Mouse (Mus musculus): ENCODE results near the gene Cd63.

DNA sequence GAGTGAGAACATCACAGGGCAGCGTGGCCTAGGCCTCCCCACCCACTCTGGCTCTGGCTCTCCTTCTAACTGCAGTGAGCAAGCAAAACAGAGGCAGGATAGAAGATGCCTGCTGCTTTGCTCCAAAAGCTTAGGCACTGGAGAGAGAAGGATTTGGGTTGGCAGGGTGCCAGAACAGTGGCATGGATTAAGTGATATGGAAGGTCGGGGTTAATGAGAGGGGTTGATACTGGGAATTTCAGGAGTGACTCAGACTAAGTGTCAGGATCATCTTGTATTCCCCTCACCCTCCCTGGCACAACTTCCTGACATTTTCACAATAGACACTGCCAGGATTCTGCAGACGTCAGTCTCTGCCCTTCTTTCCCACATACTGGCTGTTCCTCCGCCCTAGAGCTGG is 27.6 kb downstream of the Cd63 start:
- TF ChIP-seq CTCF (conservative IDR thresholded peaks at IDR 0.05 in 1 of 2, IDR thresholded peaks at IDR 0.05 in 1 of 2; ENCODE audit: low read depth in 2 of 2, low read length in 2 of 2) (no peak), POLR2A (IDR thresholded peaks at IDR 0.05; ENCODE audit: low read depth, low read length) (no peak), MAZ (IDR thresholded peaks at IDR 0.05; ENCODE audit: low read depth, low read length) (no peak), BHLHE40 (IDR thresholded peaks at IDR 0.05; ENCODE audit: low read depth, low read length) (no peak), MXI1 (IDR thresholded peaks at IDR 0.05; ENCODE audit: low read depth, low read length) (no peak), UBTF (IDR thresholded peaks at IDR 0.05; ENCODE audit: low read depth, low read length) (no peak), TCF12 (IDR thresholded peaks at IDR 0.05; ENCODE audit: low read depth, low read length) (no peak), EP300 (IDR thresholded peaks at IDR 0.05; ENCODE audit: low read length) (no peak), RCOR1 (conservative IDR thresholded peaks at IDR 0.05; ENCODE audit: low read depth, low read length) (no peak), ZNF384 (IDR thresholded peaks at IDR 0.05; ENCODE audit: low read depth, low read length) (no peak), MYC (IDR thresholded peaks at IDR 0.05; ENCODE audit: low read depth, low read length) (no peak), RAD21 (IDR thresholded peaks at IDR 0.05; ENCODE audit: low read depth, low read length) (no peak), HCFC1 (IDR thresholded peaks at IDR 0.05; ENCODE audit: low read depth, low read length) (no peak), NELFE (IDR thresholded peaks at IDR 0.05; ENCODE audit: low read depth, low read length) (no peak)
